Mouse (Mus musculus) myocyte (in vitro differentiated cells): Measurements from ENCODE around the gene Zfpl1. TPM values are rescaled to one million over a fixed set of nuclear protein-coding genes. Genes with fewer than 3 reads are reported as not detected.

Experiments
- H3K27me3 ChIP-seq: one replicate; pipeline ENCODE4 v1.6.1; 2011; ENCODE audit not compliant: control insufficient read depth, insufficient read depth, insufficient read length
- H3K36me3 ChIP-seq: one replicate; pipeline ENCODE4 v1.6.1; 2011; ENCODE audit not compliant: control insufficient read depth, insufficient read depth
- H3K4me2 ChIP-seq: one replicate; pipeline ENCODE4 v1.6.1; 2011; ENCODE audit warnings: low read depth, control low read depth
- H3K4me3 ChIP-seq: one replicate; pipeline ENCODE4 v1.5.1; 2011; ENCODE audit warnings: mild to moderate bottlenecking, control low read depth, moderate library complexity
- H3K79me2 ChIP-seq: one replicate; pipeline ENCODE4 v1.6.1; 2011; ENCODE audit not compliant: control insufficient read depth, insufficient read depth
- H3ac ChIP-seq: one replicate; pipeline ENCODE4 v1.6.1; 2011; ENCODE audit not compliant: control insufficient read depth, insufficient read length
- CEBPB ChIP-seq: IDR thresholded peaks from 2 replicates; pipeline ENCODE4 v1.6.1; 2011; ENCODE audit warnings: mild to moderate bottlenecking, moderate library complexity; ENCODE audit not compliant: poor library complexity, insufficient read depth, severe bottlenecking
- E2F4 ChIP-seq: IDR thresholded peaks from one replicate; pipeline ENCODE4 v1.6.1; 2011; ENCODE audit warnings: mild to moderate bottlenecking, control low read depth, moderate library complexity; ENCODE audit not compliant: insufficient read depth
- MAX ChIP-seq: IDR thresholded peaks from one replicate; pipeline ENCODE4 v1.6.1; 2011; ENCODE audit warnings: low read depth, mild to moderate bottlenecking, control low read depth
- MYOD1 ChIP-seq, 3 experiments: IDR thresholded peaks; one replicate each; pipeline ENCODE4 v1.6.1; 2011; ENCODE audit warnings: control low read depth in 2 of 3, low read depth in 2 of 3, mild to moderate bottlenecking in 2 of 3, moderate library complexity in 1 of 3; ENCODE audit not compliant: insufficient read length in 2 of 3, control insufficient read depth in 1 of 3
- MYOG ChIP-seq, 3 experiments: IDR thresholded peaks; one replicate each; pipeline ENCODE4 v1.6.1; 2011; ENCODE audit warnings: control low read depth in 2 of 3, low read depth in 2 of 3, mild to moderate bottlenecking in 2 of 3; ENCODE audit not compliant: insufficient read length in 2 of 3, control insufficient read depth in 1 of 3, insufficient read depth in 1 of 3
- POLR2A ChIP-seq: IDR thresholded peaks from one replicate; pipeline ENCODE4 v1.6.1; 2011; ENCODE audit warnings: low read depth, mild to moderate bottlenecking, control low read depth, moderate library complexity; ENCODE audit not compliant: insufficient read length
- POLR2AphosphoS2 ChIP-seq: IDR thresholded peaks from one replicate; pipeline ENCODE4 v1.6.1; 2011; ENCODE audit warnings: low read depth, control low read depth; ENCODE audit not compliant: insufficient read length
- REST ChIP-seq: IDR thresholded peaks from one replicate; pipeline ENCODE4 v1.6.1; 2011; ENCODE audit warnings: mild to moderate bottlenecking, control low read depth, moderate library complexity; ENCODE audit not compliant: insufficient read depth, insufficient read length
- SRF ChIP-seq: IDR thresholded peaks from one replicate; pipeline ENCODE4 v1.6.1; 2011; ENCODE audit warnings: low read depth; ENCODE audit not compliant: control insufficient read depth, insufficient read length
- TCF12 ChIP-seq: IDR thresholded peaks from one replicate; pipeline ENCODE4 v1.6.1; 2011; ENCODE audit warnings: mild to moderate bottlenecking, control low read depth; ENCODE audit not compliant: poor library complexity, insufficient read depth, severe bottlenecking
- TCF3 ChIP-seq: IDR thresholded peaks from one replicate; pipeline ENCODE4 v1.6.1; 2011; ENCODE audit warnings: low read depth, control low read depth; ENCODE audit not compliant: insufficient read length
- USF1 ChIP-seq: IDR thresholded peaks from one replicate; pipeline ENCODE4 v1.6.1; 2011; ENCODE audit warnings: low read depth, mild to moderate bottlenecking, control low read depth, moderate library complexity
- polyA plus RNA-seq: library from polyadenylated mRNA; unstranded; fragments of >200 nt; fragmentation: generic; extraction: Trizol; gene quantifications from one replicate; pipeline ENCODE4 v1.2.1, GENCODE M21; 2012; ENCODE audit warnings: missing spikeins

The Zfpl1 gene
- polyA plus RNA-seq, 1 experiment = 68.5 TPM

DNA sequence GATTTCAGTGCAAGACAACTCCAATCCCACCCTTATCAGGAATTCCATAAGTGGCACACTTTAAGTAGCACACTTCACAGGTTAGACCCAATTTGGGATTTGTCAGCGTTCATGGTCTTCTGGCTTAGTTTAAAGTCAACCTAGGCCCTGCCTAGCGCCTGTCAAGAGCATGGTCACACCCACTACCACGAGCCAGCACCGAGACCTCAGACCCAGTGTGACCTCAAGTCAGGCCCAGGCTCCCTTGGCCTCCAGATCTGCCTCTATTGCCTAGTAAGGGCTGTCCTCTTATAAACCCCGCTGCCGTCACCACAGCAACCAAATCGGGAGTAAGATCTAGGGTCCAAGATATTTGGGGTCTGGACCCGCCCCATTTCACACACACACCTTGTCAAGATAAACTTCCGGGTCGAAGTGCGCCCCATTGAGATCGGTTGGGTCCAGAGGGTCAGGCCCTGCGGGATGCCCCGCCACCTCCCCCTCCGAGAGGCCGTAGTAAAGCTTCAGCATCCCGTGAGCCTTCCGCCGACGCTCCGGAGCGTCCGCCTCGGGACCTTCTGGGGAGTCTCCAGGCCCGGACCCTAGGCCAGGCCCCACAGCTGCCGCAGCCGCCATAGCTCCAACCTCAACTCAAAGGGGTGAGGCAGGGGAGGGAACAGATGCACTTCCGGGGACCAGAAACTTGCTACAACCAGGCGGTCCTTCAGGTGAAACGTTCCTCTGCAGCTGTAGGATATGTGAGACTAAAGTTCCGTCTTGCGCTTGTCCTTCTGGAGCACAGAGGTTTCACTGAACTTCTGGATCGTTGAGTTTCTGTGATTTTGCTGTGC lies 8.0 kb downstream of the Zfpl1 start, which contains the start of gene Vps51:
Vps51 (minus strand) TSS at position 668 of the 830 bp plus-strand sequence.
- peak within 1 kb of the TSS; percentile 17 for H3ac ChIP-seq
- no peak for TF ChIP-seq REST
- TF ChIP-seq POLR2A = peak; percentile 55
- peak; percentile 78 for TF ChIP-seq SRF
- peak in 2 of 3 experiments; percentile 38 to 77 for TF ChIP-seq MYOG (IDR thresholded peaks at IDR 0.05; ENCODE audit: control insufficient read depth in 1 of 3, insufficient read depth in 1 of 3, insufficient read length in 2 of 3, low read depth in 2 of 3)
- TF ChIP-seq TCF12 = no peak
- peak in 2 of 3 experiments; percentile 44 to 52 for TF ChIP-seq MYOD1 (IDR thresholded peaks at IDR 0.05; ENCODE audit: control insufficient read depth in 1 of 3, insufficient read length in 2 of 3, low read depth in 2 of 3)
- TF ChIP-seq POLR2AphosphoS2 = peak; percentile 64
- TF ChIP-seq CEBPB = 0 out of 2 replicates have a peak, but pooled peaks have one; percentile 1
- peak; percentile 75 for TF ChIP-seq MAX
- no peak for TF ChIP-seq TCF3
- no peak for TF ChIP-seq E2F4
- H3K27me3 ChIP-seq = no peaks in the 10 kb centered on the region
- peaks cover 17% of the 10 kb centered on the region for H3K79me2 ChIP-seq
- H3K4me3 ChIP-seq = peak within 1 kb of the TSS; percentile 65
- H3K4me2 ChIP-seq = peak within 1 kb of the TSS; percentile 95
- peaks cover 3% of the 10 kb centered on the region for H3K36me3 ChIP-seq

DNA sequence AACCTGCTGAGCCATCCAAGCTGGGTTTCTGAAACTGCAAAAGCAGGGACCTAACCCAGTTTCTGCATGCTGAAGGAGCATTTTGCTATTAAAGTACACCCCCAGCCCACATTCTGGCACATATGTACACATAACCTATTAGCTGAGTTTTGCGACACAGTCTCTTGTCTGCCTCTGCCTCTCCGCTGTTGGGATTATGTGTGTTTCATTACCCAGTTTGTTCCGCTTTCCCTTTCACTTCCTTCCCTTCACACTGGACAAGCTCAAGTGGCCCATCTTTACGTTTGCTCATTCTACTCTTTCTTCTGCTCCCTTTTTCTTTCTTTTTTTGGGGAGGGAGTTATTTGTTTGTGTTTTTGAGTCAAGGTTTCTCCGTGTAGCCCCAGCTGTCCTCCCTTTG lies 10.9 kb downstream of the Zfpl1 start:
- peaks cover 17% of the 10 kb centered on the region for H3K79me2 ChIP-seq
- no peak overlapping the region for H3K4me2 ChIP-seq
- no peaks in the 10 kb centered on the region for H3K27me3 ChIP-seq
- TF ChIP-seq REST (no peak), TCF3 (no peak), MYOG (IDR thresholded peaks at IDR 0.05; ENCODE audit: control insufficient read depth in 1 of 3, insufficient read depth in 1 of 3, insufficient read length in 2 of 3, low read depth in 2 of 3) (no peak), POLR2A (no peak), SRF (no peak), POLR2AphosphoS2 (no peak), USF1 (no peak), MAX (no peak), TCF12 (no peak), E2F4 (no peak), MYOD1 (IDR thresholded peaks at IDR 0.05; ENCODE audit: control insufficient read depth in 1 of 3, insufficient read length in 2 of 3, low read depth in 2 of 3) (no peak), CEBPB (no peak)
- H3K4me3 ChIP-seq = no peak overlapping the region
- H3K36me3 ChIP-seq = peaks cover 3% of the 10 kb centered on the region
- no peak overlapping the region for H3ac ChIP-seq

DNA sequence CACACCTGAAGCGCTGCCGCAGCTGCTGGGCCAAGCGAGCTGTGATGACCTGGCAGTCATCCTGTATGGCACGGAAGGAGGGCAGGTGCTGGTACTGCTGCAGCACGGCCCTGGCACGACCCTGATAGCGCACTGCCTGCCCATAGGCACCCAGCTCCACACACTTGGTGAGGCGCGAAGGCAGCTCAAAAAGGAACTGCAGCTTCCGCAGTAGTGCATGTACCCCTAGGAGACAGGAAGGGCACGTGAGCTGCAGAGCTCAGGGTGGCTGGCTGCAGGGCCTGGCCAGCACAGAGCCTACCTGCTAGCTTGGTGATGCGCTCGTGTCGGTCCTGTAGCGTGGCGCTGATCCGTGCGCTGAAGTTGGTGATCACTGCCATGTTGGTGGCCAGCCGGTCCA lies 13.5 kb downstream of the Zfpl1 start:
- TF ChIP-seq E2F4 = no peak
- no peak for TF ChIP-seq MYOD1 (IDR thresholded peaks at IDR 0.05; ENCODE audit: control insufficient read depth in 1 of 3, insufficient read length in 2 of 3, low read depth in 2 of 3)
- no peak for TF ChIP-seq TCF3
- no peak for TF ChIP-seq POLR2A
- TF ChIP-seq SRF = no peak
- TF ChIP-seq REST = no peak
- no peak for TF ChIP-seq POLR2AphosphoS2
- TF ChIP-seq MYOG (IDR thresholded peaks at IDR 0.05; ENCODE audit: control insufficient read depth in 1 of 3, insufficient read depth in 1 of 3, insufficient read length in 2 of 3, low read depth in 2 of 3) = no peak
- TF ChIP-seq CEBPB = no peak
- TF ChIP-seq USF1 = no peak

GRCm38 (mm10) chr19:6070571-6071250 lies 14.0 kb downstream of the Zfpl1 start:
- TF ChIP-seq E2F4 = no peak
- no peak for TF ChIP-seq TCF3
- no peak overlapping the region for H3K4me3 ChIP-seq
- peaks cover 3% of the 10 kb centered on the region for H3K36me3 ChIP-seq
- H3K79me2 ChIP-seq = peaks cover 11% of the 10 kb centered on the region
- H3ac ChIP-seq = no peak overlapping the region
- H3K4me2 ChIP-seq = no peak overlapping the region
- no peaks in the 10 kb centered on the region for H3K27me3 ChIP-seq

More for the DNA sequence above, 13.5 kb downstream of the Zfpl1 start:
- Histone ChIP-seq H3K36me3 (peaks cover 3% of the 10 kb centered on the region), H3K4me3 (no peak overlapping the region), H3K27me3 (no peaks in the 10 kb centered on the region), H3K79me2 (peaks cover 14% of the 10 kb centered on the region), H3K4me2 (no peak overlapping the region), H3ac (no peak overlapping the region)
